Mouse (Mus musculus) gastrocnemius, postnatal 14 days (tissue): Measurements from ENCODE around the gene Tia1. TPM values are rescaled to one million over a fixed set of nuclear protein-coding genes. Genes with fewer than 3 reads are reported as not detected.
A peak's percentile ranks its signal among the peaks of the same experiment; 100 is the strongest.
"Not testable (repeated sequence)": the region's sequence is repeated elsewhere in the genome, so short reads cannot be mapped to it uniquely, and the experiment has no call there.

Experiments used
- DNase-seq: peaks from one replicate; pipeline ENCODE4 v3.0.0; 2021; ENCODE audit warnings: mixed read lengths
- intact Hi-C: fragments of 180-260 bp; cut with DNase I; formaldehyde crosslinking; loops from one replicate; pipeline ENCODE4 v1.15.1; 2025; ENCODE audit warnings: low total_unique reads
- long read RNA-seq, 2 experiments: library from polyadenylated mRNA; stranded (forward); transcript quantifications; one replicate each; pipeline ENCODE4 v2.0.0; 2021
- total RNA-seq, 2 experiments: library from RNA; stranded (reverse); gene quantifications; 2 replicates each; pipeline ENCODE4 v1.2.3; 2021

Tia1 gene
- total RNA-seq: 10 to 100 TPM; 21.5 to 25.2 TPM
- long read RNA-seq, experiment 1, full-length matches to known transcripts: 7 of 10 reads
- long read RNA-seq, experiment 1, partial matches to known transcripts: 1 of 10 reads
- long read RNA-seq, experiment 1, other reads (novel, unspliced or antisense): 2 of 10 reads
- long read RNA-seq, experiment 2, full-length matches to known transcripts: 5 of 7 reads
- long read RNA-seq, experiment 2, partial matches to known transcripts: 0 of 7 reads
- long read RNA-seq, experiment 2, other reads (novel, unspliced or antisense): 2 of 7 reads

DNA sequence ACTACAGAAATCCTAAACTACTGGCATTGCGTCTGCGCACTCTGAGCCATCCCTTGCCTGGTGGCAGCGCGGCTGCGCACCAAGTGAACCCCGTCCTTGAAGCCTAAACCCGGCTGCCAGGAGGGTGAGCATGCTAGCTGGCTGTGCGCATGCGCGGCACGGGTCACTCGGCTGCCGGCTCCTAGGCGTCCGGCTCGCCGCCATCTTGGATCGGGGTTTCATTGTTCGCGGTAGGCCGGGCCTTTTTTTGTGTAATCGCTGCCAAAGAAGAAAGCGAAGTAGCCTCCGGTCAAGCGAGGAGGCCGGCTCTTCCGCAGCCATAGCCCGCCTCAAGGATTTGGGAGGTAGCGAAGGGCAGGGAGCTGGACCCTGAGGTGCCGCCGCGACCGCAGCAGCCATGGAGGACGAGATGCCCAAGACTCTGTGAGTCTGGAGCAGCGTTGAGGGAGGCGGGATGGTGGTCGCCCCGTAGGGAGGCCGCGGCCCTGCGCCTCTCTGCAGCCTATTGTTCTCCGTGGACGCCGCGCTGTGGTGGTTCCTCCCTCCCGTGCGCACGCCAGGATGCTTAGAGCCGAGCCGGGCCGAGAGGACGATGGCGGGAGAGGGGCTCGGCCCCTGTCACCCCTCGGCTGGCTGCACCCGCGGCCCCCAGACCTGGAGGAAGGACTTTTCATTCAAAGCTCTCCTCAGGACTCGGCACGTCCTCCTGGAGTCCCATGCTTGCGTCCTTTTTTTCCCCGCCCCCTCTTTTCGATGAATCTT lies at the start of gene Tia1:
Gene Tia1 (plus strand): TSS at position 120 of the 762 bp plus-strand sequence.
- intact Hi-C loops: no loop called here

GRCm38 (mm10) chr6:86354948-86355347 lies 49.1 kb upstream of the Tia1 start:
- DNase-seq: no peak
- intact Hi-C loops: no loop called here

More for the DNA sequence above, at the start of gene Tia1:
- peak; percentile 99 for DNase-seq

GRCm38 (mm10) chr6:86356956-86357355 lies 47.1 kb upstream of the Tia1 start:
- intact Hi-C loops: no loop called here
- no peak for DNase-seq

DNA sequence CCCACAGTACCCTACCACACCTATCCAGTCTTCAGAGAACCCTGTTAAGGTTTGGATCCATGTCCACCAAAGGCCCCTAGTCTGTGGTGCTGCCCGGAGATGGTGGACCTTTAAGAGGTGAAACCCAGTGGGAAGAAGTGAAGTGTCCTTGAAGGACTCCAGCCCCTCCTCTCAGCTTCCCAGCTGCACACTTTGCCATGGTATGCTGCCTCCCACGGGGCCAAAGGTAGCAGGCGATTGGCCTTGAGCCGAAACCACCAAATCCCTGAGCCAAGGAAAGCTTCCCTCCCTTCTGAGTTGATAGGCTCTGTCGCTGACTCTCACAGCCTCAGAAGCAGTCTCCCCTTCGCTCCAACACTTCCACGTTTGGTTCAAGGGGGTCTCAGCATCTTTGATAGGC lies 43.3 kb upstream of the Tia1 start:
- no peak for DNase-seq
- intact Hi-C loops: loop anchor here (5.0 kb wide), 2 partner anchors 218 to 233 kb away; no protein-coding TSS in a partner anchor

DNA sequence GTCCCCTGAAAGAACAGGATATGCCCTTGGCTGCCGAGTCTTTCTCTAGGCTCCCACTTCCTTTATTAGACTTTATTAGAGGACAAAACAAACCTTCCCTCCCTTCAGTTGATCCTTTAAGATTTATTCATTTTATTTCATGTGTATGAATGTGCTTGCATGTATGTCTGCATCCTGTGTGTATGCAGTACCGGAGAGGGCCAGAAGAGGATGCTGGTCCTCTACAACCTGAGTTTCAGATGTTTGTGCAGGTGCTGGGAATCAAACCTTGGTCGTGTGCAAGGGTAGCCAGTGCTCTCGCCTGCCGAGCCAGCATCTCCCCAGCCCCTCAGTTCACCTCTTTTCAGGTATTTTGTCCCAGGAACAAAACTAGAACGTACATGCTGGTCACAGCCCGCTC lies 42.6 kb upstream of the Tia1 start:
- intact Hi-C loops: loop anchor here (5.0 kb wide), 2 partner anchors 219 to 234 kb away; no protein-coding TSS in a partner anchor
- no peak for DNase-seq

- peak; percentile 62 for DNase-seq
- intact Hi-C loops: loop anchor here (5.0 kb wide), 2 partner anchors 222 to 237 kb away; no protein-coding TSS in a partner anchor
These were observed 39.4 kb upstream of the Tia1 start for GRCm38 (mm10) chr6:86364442-86365141.

GRCm38 (mm10) chr6:86365371-86366124 lies 38.5 kb upstream of the Tia1 start, which contains the start of gene Fam136a:
Gene Fam136a (plus strand): TSS chr6:86365646.
- intact Hi-C loops: no loop called here
- DNase-seq: peak; percentile 97

GRCm38 (mm10) chr6:86366125-86366852 lies 37.7 kb upstream of the Tia1 start:
- intact Hi-C loops: no loop called here
- DNase-seq: peak; percentile 35

DNA sequence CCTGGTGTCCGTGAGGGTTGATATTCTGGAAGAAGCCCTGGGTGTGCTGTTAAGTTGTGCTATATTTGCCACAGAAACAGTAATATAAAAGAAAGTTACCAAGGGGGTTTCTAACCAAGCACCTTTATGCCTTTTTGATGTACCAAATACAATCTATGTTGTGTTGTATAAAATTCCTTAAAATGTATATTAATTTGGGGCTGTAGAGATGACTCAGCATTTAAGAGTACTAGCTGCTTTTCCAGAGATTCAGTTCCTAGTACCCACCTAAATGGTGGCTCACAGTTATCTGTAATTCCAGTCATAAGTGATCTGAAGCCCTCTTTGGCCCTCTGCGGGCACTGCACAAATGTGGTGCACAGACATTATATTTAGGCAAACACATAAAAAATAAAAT lies 37.2 kb upstream of the Tia1 start:
- intact Hi-C loops: no loop called here
- DNase-seq: no peak

GRCm38 (mm10) chr6:86368479-86368878 lies 35.5 kb upstream of the Tia1 start:
- DNase-seq: no peak
- intact Hi-C loops: no loop called here

GRCm38 (mm10) chr6:86370093-86370713 lies 33.8 kb upstream of the Tia1 start:
- intact Hi-C loops: no loop called here
- no peak for DNase-seq

DNA sequence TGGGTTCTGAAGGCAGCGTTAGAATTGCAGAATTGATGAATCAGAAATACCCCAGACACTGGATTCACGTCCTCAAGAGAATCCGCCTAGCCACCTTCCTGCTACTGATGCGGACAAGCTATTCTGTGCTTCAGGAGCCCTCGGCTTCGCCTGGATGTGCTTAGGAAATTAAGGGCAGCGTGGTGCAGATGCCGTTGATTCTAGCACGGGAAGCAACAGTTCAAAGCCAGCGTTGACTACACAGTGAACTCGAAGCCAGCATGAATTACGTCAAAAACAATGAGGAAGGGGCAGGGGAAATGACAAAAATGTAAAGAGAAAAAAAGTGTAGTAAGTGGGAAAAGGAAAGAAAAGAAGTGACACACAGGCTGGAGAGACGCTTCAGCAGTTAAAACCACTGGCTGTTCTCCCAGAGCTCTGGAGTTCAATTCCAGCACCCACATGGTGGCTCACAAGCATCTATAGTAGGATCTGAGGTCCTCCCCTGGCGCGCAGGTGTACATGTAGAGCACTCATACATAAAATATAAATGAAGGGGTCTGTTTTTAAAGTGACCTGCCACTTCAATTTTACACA lies 33.2 kb upstream of the Tia1 start, which contains the start of gene Snrpg:
Gene Snrpg (plus strand): TSS at position 541 of the 576 bp plus-strand sequence.
- intact Hi-C loops: no loop called here
- no peak for DNase-seq

DNA sequence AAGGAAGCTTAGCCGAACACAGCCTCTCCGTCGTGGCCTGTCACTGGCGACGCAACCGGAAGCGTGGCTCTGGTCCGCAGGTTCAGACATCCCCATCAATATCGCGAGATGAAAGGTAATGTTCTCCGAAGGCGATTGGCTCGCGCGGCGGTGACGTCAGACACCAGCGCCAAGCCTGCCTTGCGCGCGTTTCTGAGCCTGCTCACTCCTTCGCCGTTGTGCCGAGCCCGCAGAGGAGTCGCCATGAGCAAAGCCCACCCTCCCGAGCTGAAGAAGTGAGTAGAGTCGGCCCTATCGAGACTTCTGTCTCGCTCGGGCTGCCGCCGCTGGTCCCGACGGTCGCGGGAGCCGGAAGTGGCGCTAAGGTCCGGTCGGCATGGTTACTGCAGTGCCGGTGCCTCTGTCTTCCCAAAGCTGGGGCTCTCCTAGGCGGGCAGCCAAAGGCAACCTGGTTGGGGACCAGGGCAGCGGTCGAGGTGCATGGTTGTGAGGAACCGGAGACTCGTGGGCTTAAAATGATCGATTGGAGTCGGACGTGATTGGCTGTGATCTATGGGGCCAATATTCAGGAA lies 32.6 kb upstream of the Tia1 start:
- intact Hi-C loops: no loop called here
- DNase-seq: peak; percentile 94

- no peak for DNase-seq
- intact Hi-C loops: no loop called here
These were observed 32.0 kb upstream of the Tia1 start for GRCm38 (mm10) chr6:86371950-86372516.

DNA sequence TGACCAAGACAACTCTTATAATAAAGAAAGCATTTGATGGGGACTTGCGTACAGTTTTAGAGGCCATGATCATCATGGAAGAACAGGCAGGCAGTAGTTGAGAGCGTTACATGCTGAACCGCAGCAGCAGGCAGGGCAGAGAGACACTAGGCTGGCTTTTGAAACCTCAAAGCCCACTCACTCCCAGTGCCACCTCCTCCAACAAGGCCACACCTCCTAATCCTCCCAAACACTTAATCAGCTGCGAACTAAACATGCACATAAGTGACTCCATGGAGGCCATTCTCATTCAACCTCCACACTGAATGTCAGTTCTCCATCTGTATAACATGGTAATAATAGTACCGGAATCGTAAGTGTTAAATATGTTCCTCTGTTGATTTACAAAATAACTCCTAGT lies 30.5 kb upstream of the Tia1 start:
- DNase-seq: no peak
- intact Hi-C loops: no loop called here

DNA sequence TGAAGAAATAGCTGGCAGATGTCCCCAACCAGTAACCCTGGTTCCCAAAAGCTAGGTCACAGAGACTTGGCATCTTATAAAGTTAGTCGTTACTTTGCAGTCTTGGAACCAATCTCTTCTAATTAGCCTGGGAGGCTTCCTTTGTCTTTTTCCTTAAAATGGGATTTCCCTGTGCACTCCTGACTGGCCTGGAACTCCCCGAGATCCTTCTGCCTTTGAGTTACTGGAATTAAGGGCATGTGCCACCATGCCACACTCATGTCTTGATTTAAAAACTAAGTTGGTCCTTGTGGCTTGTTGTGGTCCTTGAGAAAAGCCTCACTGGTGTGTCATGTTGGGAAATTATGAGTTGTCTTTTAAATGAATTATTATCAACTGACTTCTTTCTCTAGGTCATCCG lies 25.7 kb upstream of the Tia1 start:
- DNase-seq: no peak
- intact Hi-C loops: no loop called here

GRCm38 (mm10) chr6:86380112-86380511 lies 23.9 kb upstream of the Tia1 start:
- intact Hi-C loops: not testable (repeated sequence)

More at GRCm38 (mm10) chr6:86380112-86380511, 23.9 kb upstream of the Tia1 start:
- DNase-seq: not testable (repeated sequence)
